Mouse (Mus musculus) frontal cortex, postnatal 10 days (tissue): ENCODE data around the gene Calcoco2.
"Not testable (repeated sequence)": the region's sequence is repeated elsewhere in the genome, so short reads cannot be mapped to it uniquely, and the experiment has no call there.

ENCODE experiments used
- DNase-seq, 2 experiments: peaks; one replicate each; pipeline ENCODE4 v3.0.0; 2022; ENCODE audit warnings: low spot score in 2 of 2, mixed read lengths in 1 of 2

The Calcoco2 gene

DNA sequence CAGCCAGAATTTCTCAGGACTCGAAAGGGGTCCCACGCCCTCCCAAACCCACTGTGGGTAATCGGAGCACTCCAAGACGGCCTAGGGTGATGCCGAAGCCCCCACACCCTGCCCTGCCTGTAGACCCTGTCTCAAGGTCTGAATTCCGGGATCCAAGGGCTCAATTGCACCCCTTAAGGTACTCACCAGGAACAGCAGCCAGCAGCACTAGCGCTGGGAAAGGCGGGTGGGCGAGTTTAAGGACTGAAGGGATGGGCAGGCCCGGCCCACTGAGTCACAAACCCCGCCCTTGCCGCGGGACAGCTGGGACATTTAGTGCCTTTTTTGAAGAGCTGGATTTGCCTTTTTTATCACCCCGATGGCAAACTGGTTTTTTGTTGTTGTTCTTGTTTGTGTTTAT, at the start of gene Calcoco2:
Gene Calcoco2, minus strand, starts transcription at position 214 of the 400 bp plus-strand sequence.
- no peak for DNase-seq

GRCm38 (mm10) chr11:96147471-96147870, 35.7 kb upstream of the Calcoco2 start:
- no peak for DNase-seq

DNA sequence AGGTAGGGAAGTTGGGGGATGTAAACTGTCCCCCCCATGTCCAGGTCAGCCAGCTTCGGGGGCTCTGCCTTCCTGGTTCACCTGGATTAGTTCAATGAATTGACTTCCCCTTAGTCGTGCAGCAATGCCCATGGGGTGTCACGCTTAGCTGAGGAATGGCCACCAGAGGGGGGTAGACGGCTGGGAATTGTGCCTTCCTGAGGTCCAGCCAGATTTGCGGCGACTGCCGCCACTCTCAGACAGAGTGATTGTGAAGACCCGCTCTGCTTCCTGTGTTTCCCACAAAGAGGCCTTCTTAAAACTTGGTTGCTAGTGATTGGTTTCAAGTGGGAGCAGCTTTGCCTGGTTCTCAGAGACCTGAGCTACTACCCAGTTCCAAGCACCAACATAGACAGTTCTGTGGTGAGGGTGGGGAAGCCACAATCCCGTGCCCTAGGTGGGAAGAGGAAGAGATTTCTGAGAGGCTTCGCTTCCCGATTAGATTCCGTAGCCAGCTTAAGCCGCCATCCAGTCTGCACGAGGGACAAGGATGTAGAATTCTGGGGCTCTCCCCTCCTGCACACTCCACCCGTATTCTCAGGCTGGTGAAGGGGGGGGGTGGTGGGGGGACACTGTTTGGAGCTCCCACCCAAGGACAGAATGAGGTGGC, 34.0 kb upstream of the Calcoco2 start:
- DNase-seq: peak; percentile 11 to 50

GRCm38 (mm10) chr11:96143766-96144165, 32.0 kb upstream of the Calcoco2 start:
- DNase-seq: no peak

GRCm38 (mm10) chr11:96140726-96141175, 29.0 kb upstream of the Calcoco2 start:
- DNase-seq: no peak

DNA sequence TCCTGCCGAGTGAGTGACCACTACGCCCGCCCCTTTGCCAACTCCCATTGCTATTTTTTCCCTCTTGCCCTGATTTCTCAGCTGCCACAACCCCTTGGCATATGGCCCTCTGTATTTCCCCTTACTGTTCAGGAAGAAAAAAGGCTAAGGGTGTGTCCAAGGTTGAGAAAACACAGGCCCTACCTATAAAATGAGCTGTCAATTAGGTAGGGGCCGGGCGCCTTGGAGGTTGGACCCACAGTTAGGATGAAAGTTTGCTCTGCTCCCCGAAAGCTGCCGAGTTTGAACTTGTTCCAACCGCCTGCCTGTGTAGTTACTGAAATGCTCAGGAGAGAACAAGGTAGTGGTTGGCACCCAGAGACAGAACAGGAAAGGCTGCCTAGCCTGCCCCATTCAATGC, 24.1 kb upstream of the Calcoco2 start:
- DNase-seq: no peak

DNA sequence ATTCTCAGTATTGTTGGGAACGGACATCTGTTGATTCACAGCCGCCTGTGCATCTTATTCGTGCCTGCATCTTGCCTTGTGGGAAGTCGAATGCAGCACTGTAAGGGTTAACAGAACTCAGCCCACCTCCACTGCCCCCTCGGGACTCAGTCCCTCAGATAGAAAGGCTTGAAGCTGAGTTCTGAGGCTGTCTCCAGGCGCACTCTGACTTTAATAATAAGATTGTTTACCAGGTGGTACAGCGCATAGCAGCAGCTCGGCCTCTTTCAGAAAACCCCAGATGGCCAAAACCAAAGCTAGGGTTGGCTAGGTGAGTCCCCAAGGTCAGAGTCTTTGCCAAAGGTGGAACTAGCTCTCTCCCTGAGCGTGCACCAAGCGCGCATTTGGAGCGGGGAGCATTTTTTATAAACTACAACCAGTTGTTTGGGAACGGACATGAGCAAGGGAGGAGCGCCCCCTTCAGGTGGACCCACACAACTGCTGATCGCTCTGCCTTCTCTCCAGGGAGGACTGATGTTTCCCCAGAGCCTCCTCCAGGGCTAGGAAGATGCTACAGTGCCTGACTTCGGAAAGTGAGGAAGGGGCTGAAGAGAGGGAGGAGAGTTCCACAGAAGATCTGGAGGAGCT, 21.6 kb upstream of the Calcoco2 start, which contains the start of gene Ttll6:
Gene Ttll6, plus strand, starts transcription at position 548 of the 627 bp plus-strand sequence.
- peak in 1 of 2 experiments; percentile 44 for DNase-seq

GRCm38 (mm10) chr11:96130606-96131005, 18.8 kb upstream of the Calcoco2 start:
- no peak for DNase-seq

DNA sequence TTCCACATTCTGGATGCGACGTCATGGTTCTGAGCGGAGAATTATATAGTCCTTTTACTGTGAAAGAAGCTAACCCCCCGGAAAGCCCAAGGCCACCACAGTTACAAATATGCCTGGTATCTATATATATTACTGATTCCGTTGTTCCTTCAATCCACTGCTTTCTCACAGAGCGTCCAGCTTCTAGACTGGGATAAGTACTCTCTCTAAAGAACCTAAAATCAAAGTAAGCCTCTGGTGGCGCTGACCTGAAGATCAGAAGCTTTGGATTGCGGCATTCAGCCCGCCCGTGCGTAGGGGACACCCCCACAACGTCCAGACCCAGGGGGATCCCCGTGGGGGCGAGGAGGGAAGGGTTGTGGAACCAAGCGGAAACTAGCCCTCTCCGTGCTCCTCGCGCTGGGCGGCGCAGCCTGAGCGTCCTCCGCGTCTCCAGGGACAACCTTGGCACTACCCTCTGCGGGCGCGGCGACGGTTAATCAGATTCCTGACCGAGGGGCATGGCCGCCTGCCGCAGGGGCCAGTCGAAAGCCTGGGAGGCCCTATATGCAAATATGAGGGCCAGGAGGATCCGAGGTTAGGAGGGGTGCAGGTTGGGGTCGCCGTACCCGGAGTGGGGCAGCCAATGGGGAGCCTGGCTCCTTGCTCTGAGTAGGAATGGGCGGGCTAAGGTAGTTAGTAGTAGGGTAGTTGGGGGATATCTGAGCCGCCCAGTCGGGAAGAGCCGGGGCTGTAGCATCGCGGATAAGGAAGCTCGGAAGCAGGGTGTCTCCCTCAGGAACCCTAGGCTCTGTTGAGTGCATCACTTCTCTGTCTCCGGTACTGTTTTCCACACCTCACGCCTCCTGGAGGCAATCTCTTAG, 12.5 kb upstream of the Calcoco2 start:
- peak in 1 of 2 experiments; percentile 15 for DNase-seq

DNA sequence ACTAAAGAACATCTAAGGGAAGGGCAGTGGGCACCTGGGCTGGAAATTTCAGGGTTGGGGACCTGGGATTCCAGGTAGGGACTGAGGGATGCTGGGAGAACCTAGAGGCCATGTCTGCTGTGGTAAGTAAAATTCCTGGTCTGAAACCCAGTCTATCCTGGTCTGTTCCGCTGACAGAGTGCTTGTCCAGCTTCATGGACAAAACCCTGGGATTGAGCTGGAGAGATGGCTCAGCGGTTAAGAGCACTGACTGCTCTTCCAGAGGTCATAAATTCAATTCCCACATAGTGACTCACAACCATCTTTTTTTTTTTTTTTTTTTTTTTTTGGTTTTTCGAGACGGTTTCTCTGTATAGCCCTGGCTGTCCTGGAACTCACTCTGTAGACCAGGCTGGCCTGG, 11.0 kb upstream of the Calcoco2 start:
- DNase-seq: not testable (repeated sequence)

DNA sequence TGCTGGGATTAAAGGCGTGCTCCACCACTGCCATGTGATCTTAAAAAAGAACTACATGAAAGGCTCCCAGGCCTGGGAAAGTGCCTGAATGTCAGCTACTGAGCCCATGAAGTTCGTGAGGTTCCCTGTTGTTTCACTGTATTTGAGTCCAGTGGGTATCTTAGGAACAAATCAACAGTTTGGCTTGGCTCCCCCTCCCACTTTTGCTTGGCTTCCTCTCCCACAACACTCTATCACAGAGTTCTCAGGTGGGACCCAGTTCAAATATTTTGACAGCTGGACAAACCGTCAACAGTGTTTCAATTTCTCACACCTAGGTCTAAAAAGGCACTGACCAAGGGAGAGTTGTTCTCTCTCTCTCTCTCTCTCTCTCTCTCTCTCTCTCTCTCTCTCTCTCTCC, 7.6 kb upstream of the Calcoco2 start:
- DNase-seq: no peak

DNA sequence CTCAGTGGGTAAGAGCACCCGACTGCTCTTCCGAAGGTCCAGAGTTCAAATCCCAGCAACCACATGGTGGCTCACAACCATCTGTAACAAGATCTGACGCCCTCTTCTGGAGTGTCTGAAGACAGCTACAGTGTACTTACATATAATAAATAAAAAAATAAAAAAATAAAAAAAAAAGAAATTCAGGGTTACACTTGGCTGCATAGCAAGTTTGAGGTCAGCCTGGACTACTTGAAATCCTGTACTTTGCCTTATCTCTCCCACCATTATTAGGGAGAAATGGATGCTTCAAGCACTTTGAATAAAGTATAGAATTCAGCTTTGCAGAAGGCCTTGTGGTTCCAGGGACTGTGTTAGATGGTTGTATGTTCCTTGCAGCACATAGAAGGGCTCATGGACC, 5.2 kb upstream of the Calcoco2 start:
- not testable (repeated sequence) for DNase-seq

GRCm38 (mm10) chr11:96116116-96116515, 4.4 kb upstream of the Calcoco2 start:
- DNase-seq: no peak

DNA sequence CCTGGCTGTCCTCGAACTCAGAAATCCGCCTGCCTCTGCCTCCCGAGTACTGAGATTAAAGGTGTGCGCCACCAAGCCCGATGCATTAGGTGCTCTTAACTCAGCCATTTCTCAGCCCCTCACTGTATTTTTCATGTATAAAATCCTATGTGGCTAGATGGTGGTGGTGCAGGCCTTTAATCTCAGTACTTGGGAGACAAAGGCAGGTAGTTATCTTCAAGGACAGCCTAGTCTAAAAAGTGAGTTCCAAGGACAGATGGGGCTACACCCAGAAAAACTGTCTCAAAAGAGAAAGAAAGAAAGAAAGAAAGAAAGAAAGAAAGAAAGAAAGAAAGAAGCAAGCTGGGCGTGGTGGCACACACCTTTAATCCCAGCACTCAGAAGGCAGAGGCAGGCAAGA, 3.7 kb upstream of the Calcoco2 start:
- no peak for DNase-seq

DNA sequence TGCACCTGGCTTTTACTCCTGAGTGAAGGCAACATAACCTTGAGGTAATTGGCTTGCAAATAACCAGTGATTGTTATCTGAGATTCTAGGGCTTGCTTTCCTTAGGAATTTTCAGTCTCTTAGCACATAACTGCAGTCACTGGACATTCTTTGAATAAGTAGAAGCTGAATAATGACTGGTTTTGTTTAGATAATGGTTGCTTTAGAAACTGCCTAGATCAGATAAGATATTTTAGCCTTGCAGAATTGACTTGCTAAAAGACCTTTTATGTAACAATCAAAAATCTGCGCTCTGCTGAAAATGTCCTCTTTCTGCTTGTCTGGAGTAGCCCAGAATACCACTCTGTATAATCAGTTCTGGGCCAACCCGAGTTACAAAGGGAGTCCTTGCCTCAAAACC, 2.3 kb upstream of the Calcoco2 start:
- no peak for DNase-seq

DNA sequence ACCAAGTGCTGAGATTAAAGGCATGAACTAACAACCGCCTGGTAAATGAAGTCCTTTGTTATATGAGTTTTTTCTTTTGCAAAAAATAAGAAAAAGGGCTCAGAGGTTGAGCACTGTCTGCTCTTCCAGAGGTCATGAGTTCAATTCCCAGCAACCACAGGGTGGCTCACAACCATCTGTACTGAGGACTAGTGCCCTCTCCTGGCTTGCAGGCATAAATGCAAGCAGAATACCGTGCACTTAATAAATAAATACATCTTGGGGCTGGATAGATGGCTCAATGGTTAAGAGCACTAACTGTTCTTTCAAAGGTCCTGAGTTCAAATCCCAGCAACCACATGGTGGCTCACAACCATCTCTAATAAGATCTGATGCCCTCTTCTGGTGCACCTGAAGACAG, 814 bp downstream of the Calcoco2 start:
- DNase-seq: not testable (repeated sequence)

GRCm38 (mm10) chr11:96108376-96108775, 3.4 kb downstream of the Calcoco2 start:
- DNase-seq: no peak

GRCm38 (mm10) chr11:96093361-96093760, 18.4 kb downstream of the Calcoco2 start:
- DNase-seq: no peak

- no peak for DNase-seq
Observed at GRCm38 (mm10) chr11:96092674-96093291, 19.0 kb downstream of the Calcoco2 start.

DNA sequence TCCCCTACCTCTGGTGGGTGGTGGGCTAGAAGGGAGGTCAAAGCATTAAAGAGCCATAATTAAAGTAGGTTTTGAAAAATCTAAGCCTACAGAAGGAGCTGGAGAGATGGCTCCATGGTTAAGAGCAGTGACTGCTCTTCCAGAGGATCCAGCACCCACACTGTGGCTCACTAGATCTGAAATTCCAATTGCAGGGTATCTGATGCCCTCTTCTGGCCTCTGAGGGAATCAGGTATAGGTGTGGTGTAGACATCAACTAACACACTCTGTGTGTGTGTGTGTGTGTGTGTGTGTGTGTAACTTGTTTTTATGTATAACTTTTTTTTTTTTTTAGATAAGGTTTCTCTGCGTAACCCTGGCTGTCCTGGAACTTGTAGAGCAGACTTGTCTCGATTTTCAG, 20.7 kb downstream of the Calcoco2 start:
- DNase-seq: no peak

GRCm38 (mm10) chr11:96087981-96088380, 23.8 kb downstream of the Calcoco2 start:
- no peak for DNase-seq

DNA sequence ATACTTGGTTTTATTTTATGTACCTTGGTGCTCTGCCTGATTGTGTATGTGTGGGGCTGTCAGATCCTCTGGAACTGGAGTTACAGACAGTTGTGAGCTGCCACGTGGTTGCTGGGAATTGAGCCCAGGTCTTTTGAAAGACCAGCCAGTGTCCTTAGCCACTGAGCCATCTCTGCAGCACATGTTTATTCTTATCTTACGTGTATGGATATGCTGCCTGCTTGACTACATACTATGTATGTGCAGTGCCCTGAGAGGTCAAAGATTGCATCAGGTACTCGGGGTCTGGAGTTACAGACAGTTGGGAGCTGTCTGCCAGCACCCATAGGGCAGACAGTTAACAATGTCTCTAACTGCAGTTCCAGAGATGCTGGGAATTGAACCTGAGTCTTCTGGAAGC, 29.1 kb downstream of the Calcoco2 start:
- no peak for DNase-seq
